Mouse (Mus musculus) retina, adult 2 months (tissue): Measurements from ENCODE around the gene Cdh4.
A peak's percentile ranks its signal among the peaks of the same experiment; 100 is the strongest.

Source experiments
- DNase-seq: peaks from one replicate; pipeline ENCODE4 v3.0.0-alpha.2; 2012; ENCODE audit warnings: low read depth, low spot score

The Cdh4 gene

GRCm38 (mm10) chr2:179442191-179442540, at the start of gene Cdh4:
Cdh4 (plus strand) TSS chr2:179442431.
- peak; percentile 63 for DNase-seq

- no peak for DNase-seq
These were observed 46.8 kb upstream of the Cdh4 start for GRCm38 (mm10) chr2:179395442-179395841.

GRCm38 (mm10) chr2:179399645-179400249, 42.5 kb upstream of the Cdh4 start:
- DNase-seq: peak; percentile 8

GRCm38 (mm10) chr2:179410866-179411561, 31.2 kb upstream of the Cdh4 start:
- no peak for DNase-seq

- no peak for DNase-seq
These were observed 29.3 kb upstream of the Cdh4 start for GRCm38 (mm10) chr2:179412966-179413365.

- DNase-seq: no peak
These were observed 28.0 kb upstream of the Cdh4 start for GRCm38 (mm10) chr2:179414253-179414652.

GRCm38 (mm10) chr2:179414704-179415103, 27.5 kb upstream of the Cdh4 start:
- DNase-seq: no peak

GRCm38 (mm10) chr2:179415892-179416403, 26.3 kb upstream of the Cdh4 start:
- DNase-seq: no peak

GRCm38 (mm10) chr2:179416587-179417227, 25.5 kb upstream of the Cdh4 start:
- DNase-seq: no peak

- DNase-seq: no peak
These were observed 16.6 kb upstream of the Cdh4 start for GRCm38 (mm10) chr2:179425602-179426001.

- no peak for DNase-seq
These were observed 13.3 kb upstream of the Cdh4 start for GRCm38 (mm10) chr2:179428889-179429288.

- no peak for DNase-seq
These were observed 2.1 kb upstream of the Cdh4 start for GRCm38 (mm10) chr2:179440161-179440560.

- no peak for DNase-seq
These were observed 1.1 kb upstream of the Cdh4 start for GRCm38 (mm10) chr2:179441086-179441485.

GRCm38 (mm10) chr2:179441717-179442116, 514 bp upstream of the Cdh4 start:
- no peak for DNase-seq

- no peak for DNase-seq
These were observed 452 bp downstream of the Cdh4 start for GRCm38 (mm10) chr2:179442541-179443225.

GRCm38 (mm10) chr2:179443226-179443815, 1.1 kb downstream of the Cdh4 start:
- no peak for DNase-seq

GRCm38 (mm10) chr2:179443959-179444358, 1.7 kb downstream of the Cdh4 start:
- no peak for DNase-seq

GRCm38 (mm10) chr2:179448256-179448655, 6.0 kb downstream of the Cdh4 start:
- DNase-seq: no peak

GRCm38 (mm10) chr2:179449018-179449417, 6.8 kb downstream of the Cdh4 start:
- DNase-seq: no peak

- no peak for DNase-seq
These were observed 17.0 kb downstream of the Cdh4 start for GRCm38 (mm10) chr2:179459196-179459595.

- no peak for DNase-seq
These were observed 17.4 kb downstream of the Cdh4 start for GRCm38 (mm10) chr2:179459606-179460005.

- no peak for DNase-seq
These were observed 21.3 kb downstream of the Cdh4 start for GRCm38 (mm10) chr2:179463514-179463913.
